Mouse (Mus musculus) brain, embryonic 18.5 days (tissue): ENCODE results near the gene Lims1.

ENCODE experiments used
- DNase-seq: peaks from one replicate; pipeline ENCODE4 v3.0.0-alpha.2; 2012; ENCODE audit warnings: low read depth, low spot score

The Lims1 gene

GRCm38 (mm10) chr10:58383282-58383681 lies 60.0 kb downstream of the Lims1 start:
- DNase-seq, result no peak

- DNase-seq, result no peak
These were observed 60.5 kb downstream of the Lims1 start for GRCm38 (mm10) chr10:58383761-58384160.

- DNase-seq, result no peak
These were observed 62.4 kb downstream of the Lims1 start for GRCm38 (mm10) chr10:58385629-58386028.

GRCm38 (mm10) chr10:58386997-58387396 lies 63.7 kb downstream of the Lims1 start:
- no peak for DNase-seq

- DNase-seq, result no peak
These were observed 65.4 kb downstream of the Lims1 start for GRCm38 (mm10) chr10:58388648-58389047.

- no peak for DNase-seq
These were observed 65.9 kb downstream of the Lims1 start for GRCm38 (mm10) chr10:58389151-58389550.

GRCm38 (mm10) chr10:58392435-58392834 lies 69.2 kb downstream of the Lims1 start:
- DNase-seq, result no peak

GRCm38 (mm10) chr10:58393026-58394014 lies 70.1 kb downstream of the Lims1 start:
- no peak for DNase-seq

- no peak for DNase-seq
These were observed 70.9 kb downstream of the Lims1 start for GRCm38 (mm10) chr10:58394170-58394569.

- DNase-seq, result no peak
These were observed 72.0 kb downstream of the Lims1 start for GRCm38 (mm10) chr10:58395315-58395714.

- DNase-seq, result no peak
These were observed 72.5 kb downstream of the Lims1 start for GRCm38 (mm10) chr10:58395723-58396122.

- no peak for DNase-seq
These were observed 73.3 kb downstream of the Lims1 start for GRCm38 (mm10) chr10:58396600-58396999.

GRCm38 (mm10) chr10:58398941-58399340 lies 75.7 kb downstream of the Lims1 start:
- no peak for DNase-seq

GRCm38 (mm10) chr10:58401838-58402237 lies 78.6 kb downstream of the Lims1 start:
- DNase-seq, result no peak

GRCm38 (mm10) chr10:58404639-58405038 lies 81.4 kb downstream of the Lims1 start:
- DNase-seq, result no peak

GRCm38 (mm10) chr10:58405285-58405948 lies 82.2 kb downstream of the Lims1 start:
- DNase-seq, result no peak

- no peak for DNase-seq
These were observed 82.7 kb downstream of the Lims1 start for GRCm38 (mm10) chr10:58405949-58406305.

- no peak for DNase-seq
These were observed 89.1 kb downstream of the Lims1 start for GRCm38 (mm10) chr10:58412331-58412730.

GRCm38 (mm10) chr10:58412852-58413251 lies 89.6 kb downstream of the Lims1 start:
- no peak for DNase-seq

- DNase-seq, result no peak
These were observed 93.4 kb downstream of the Lims1 start for GRCm38 (mm10) chr10:58416702-58417101.

GRCm38 (mm10) chr10:58418290-58418971 lies 95.2 kb downstream of the Lims1 start:
- DNase-seq, result no peak

- no peak for DNase-seq
These were observed 104.7 kb downstream of the Lims1 start for GRCm38 (mm10) chr10:58427930-58428329.
